Mouse (Mus musculus): ENCODE measurements around the gene Gpc6.

GRCm38 (mm10) chr14:117012969-117013368 is 87.9 kb downstream of the Gpc6 start:
- TF ChIP-seq CTCF (IDR thresholded peaks at IDR 0.05; ENCODE audit: low read depth, low read length) (no peak), POLR2A (IDR thresholded peaks at IDR 0.05; ENCODE audit: borderline replicate concordance, low read depth, low read length) (no peak)

Measured in bone marrow macrophage, adult 2 months (primary cell).